Comparison of ENCODE assay signal across 19 mouse cellular contexts in genomic region chr3:81760383-81760782, GRCm38 (mm10).
DNase-seq lines count a peak whose midpoint lies in the region; ATAC-seq and TF ChIP-seq lines count a peak whose summit lies in the region.
"Had no signal": no experiment of that assay in that cellular context is flagged by ENCODE, and none has a peak within 500 bp of the region (broad histone marks: within the 10 kb centered on the region; RNA-seq: fewer than 3 reads in every experiment).

No protein-coding gene starts in this region.

- H3K4me1 ChIP-seq in forebrain, embryonic 13.5 days: 0 out of 2 replicates have a peak, but pooled peaks cover 4% of the 10 kb centered on the region
- H3K4me1 ChIP-seq in forebrain, embryonic 11.5 days (replicated peaks; ENCODE audit: control insufficient read depth, insufficient read depth, low read length): no peaks in the 10 kb centered on the region
- no peaks in the 10 kb centered on the region; the same call in 1 of the 2 replicates for H3K4me1 ChIP-seq in forebrain, embryonic 16.5 days (replicated peaks; ENCODE audit: control insufficient read depth, insufficient read depth, low read length)
- H3K4me1 ChIP-seq in forebrain, embryonic 14.5 days (ENCODE audit: control insufficient read depth, insufficient read depth, low read length): no peaks in the 10 kb centered on the region
- H3K4me1 ChIP-seq in CH12.LX (ENCODE audit: control insufficient read depth in 1 of 2, insufficient read depth in 2 of 2): peaks cover 10 to 33% of the 10 kb centered on the region in 2 experiments
- peaks cover 10% of the 10 kb centered on the region for H3K4me1 ChIP-seq in limb, embryonic 12.5 days (replicated peaks)
- H3K4me1 ChIP-seq: embryonic facial prominence, embryonic 15.5 days had no signal

- no peak for TF ChIP-seq EP300 in CH12.LX (IDR thresholded peaks at IDR 0.05; ENCODE audit: low read length)

- no peak overlapping the region for H3K4me3 ChIP-seq in forebrain, embryonic 13.5 days
- H3K4me3 ChIP-seq in forebrain, embryonic 11.5 days (ENCODE audit: low read depth, low read length): no peak overlapping the region
- H3K4me3 ChIP-seq in forebrain, embryonic 16.5 days (replicated peaks; ENCODE audit: low read length): no peak overlapping the region
- no peak overlapping the region for H3K4me3 ChIP-seq in forebrain, embryonic 14.5 days (ENCODE audit: low read depth, low read length)
- H3K4me3 ChIP-seq in CH12.LX (replicated peaks in 1 of 3; ENCODE audit: low read depth in 2 of 3, low read length in 2 of 3, poor library complexity in 1 of 3): peak overlapping the region in 1 of 3 experiments; percentile 28
- no peak overlapping the region for H3K4me3 ChIP-seq in limb, embryonic 12.5 days (replicated peaks)
- H3K4me3 ChIP-seq: embryonic facial prominence, embryonic 13.5 days; embryonic facial prominence, embryonic 15.5 days; erythroblast, embryonic 14.5 days had no signal

- no peak overlapping the region for H3K4me2 ChIP-seq in forebrain, embryonic 13.5 days
- no peak overlapping the region for H3K4me2 ChIP-seq in forebrain, embryonic 11.5 days (ENCODE audit: low read depth, low read length, severe bottlenecking)
- no peak overlapping the region for H3K4me2 ChIP-seq in forebrain, embryonic 16.5 days (ENCODE audit: low read length)
- H3K4me2 ChIP-seq in forebrain, embryonic 14.5 days (ENCODE audit: low read length): no peak overlapping the region
- H3K4me2 ChIP-seq in CH12.LX (ENCODE audit: insufficient read depth, low read depth, poor library complexity, severe bottlenecking): peak overlapping the region; percentile 1
- H3K4me2 ChIP-seq in limb, embryonic 12.5 days: no peak overlapping the region; the same call in 1 of the 2 replicates
- H3K4me2 ChIP-seq: embryonic facial prominence, embryonic 15.5 days had no signal

- no peaks in the 10 kb centered on the region for H3K79me2 ChIP-seq in CH12.LX (replicated peaks; ENCODE audit: control insufficient read depth, extremely low read depth, insufficient read depth, poor library complexity, severe bottlenecking)

- no peak for DNase-seq in forebrain, embryonic 11.5 days (ENCODE audit: low spot score)
- DNase-seq in forebrain, embryonic 14.5 days (ENCODE audit: low spot score): no peak
- peak; percentile 11 for DNase-seq in CH12.LX (ENCODE audit: extremely low read depth)
- no peak for DNase-seq in spleen, postnatal 4 days (ENCODE audit: low spot score in 2 of 2)
- DNase-seq: adrenal gland, adult 2 months; adrenal gland, postnatal 10 days; adrenal gland, postnatal 25 days; cerebellum, adult 11 months; cerebellum, adult 18-20 months; cerebellum, adult 8-10 months; cerebellum, adult 9-11 months; cerebellum, postnatal 14 days; cerebellum, postnatal 36 days had no signal

- peak; percentile 70; the same call in 1 of the 2 replicates for ATAC-seq in forebrain, embryonic 13.5 days
- ATAC-seq in forebrain, embryonic 11.5 days (replicated peaks; ENCODE audit: low FRiP score): no peak
- ATAC-seq in forebrain, embryonic 16.5 days: peak; percentile 71
- ATAC-seq in forebrain, embryonic 14.5 days: no peak
- no peak for ATAC-seq in limb, embryonic 12.5 days (ENCODE audit: insufficient number of reproducible peaks, insufficient read depth, low FRiP score, low TSS enrichment, low read depth)

- dilution Hi-C loops in CH12.LX (cut with MboI; ENCODE audit: extremely low pct_ligation_motif_present, extremely low pct_unique_long_range_greater_than_20kb, low sequenced_read_pairs): no loop called here

- WGBS in forebrain, embryonic 13.5 days: 85% methylated on average over 3 of the region's 3 CpGs
- WGBS in forebrain, embryonic 11.5 days: 92% methylated on average over 3 of the region's 3 CpGs
- 68% methylated on average over 3 of the region's 3 CpGs for WGBS in forebrain, embryonic 16.5 days
- 81% methylated on average over 3 of the region's 3 CpGs for WGBS in forebrain, embryonic 14.5 days
- 79% methylated on average over 3 of the region's 3 CpGs for WGBS in limb, embryonic 12.5 days

- H3K9me3 ChIP-seq in forebrain, embryonic 13.5 days (replicated peaks): no peaks in the 10 kb centered on the region
- H3K9me3 ChIP-seq in forebrain, embryonic 11.5 days (ENCODE audit: control insufficient read depth, low read length): no peaks in the 10 kb centered on the region
- no peaks in the 10 kb centered on the region for H3K9me3 ChIP-seq in forebrain, embryonic 16.5 days (ENCODE audit: control insufficient read depth, low read length)
- no peaks in the 10 kb centered on the region for H3K9me3 ChIP-seq in forebrain, embryonic 14.5 days (replicated peaks; ENCODE audit: control insufficient read depth, low read length)
- H3K9me3 ChIP-seq in CH12.LX (replicated peaks; ENCODE audit: low read length): no peaks in the 10 kb centered on the region
- no peaks in the 10 kb centered on the region for H3K9me3 ChIP-seq in limb, embryonic 12.5 days
- H3K9me3 ChIP-seq: embryonic facial prominence, embryonic 13.5 days; embryonic facial prominence, embryonic 15.5 days had no signal

- no peaks in the 10 kb centered on the region for H3K27me3 ChIP-seq in forebrain, embryonic 13.5 days
- no peaks in the 10 kb centered on the region for H3K27me3 ChIP-seq in forebrain, embryonic 11.5 days (ENCODE audit: control insufficient read depth, insufficient read depth, low read length)
- no peaks in the 10 kb centered on the region for H3K27me3 ChIP-seq in forebrain, embryonic 16.5 days (replicated peaks; ENCODE audit: control insufficient read depth, insufficient read depth, low read length)
- no peaks in the 10 kb centered on the region for H3K27me3 ChIP-seq in forebrain, embryonic 14.5 days (replicated peaks; ENCODE audit: control insufficient read depth, insufficient read depth, low read length)
- no peaks in the 10 kb centered on the region for H3K27me3 ChIP-seq in CH12.LX (replicated peaks)
- H3K27me3 ChIP-seq in limb, embryonic 12.5 days: no peaks in the 10 kb centered on the region
- H3K27me3 ChIP-seq: embryonic facial prominence, embryonic 13.5 days; embryonic facial prominence, embryonic 15.5 days had no signal

- no peak for TF ChIP-seq CTCF in CH12.LX (conservative IDR thresholded peaks at IDR 0.05 in 1 of 2, IDR thresholded peaks at IDR 0.05 in 1 of 2; ENCODE audit: low read depth in 2 of 2, low read length in 2 of 2)

- no peak for TF ChIP-seq RAD21 in CH12.LX (IDR thresholded peaks at IDR 0.05; ENCODE audit: low read depth, low read length)

- no peak overlapping the region for H3K27ac ChIP-seq in forebrain, embryonic 13.5 days
- H3K27ac ChIP-seq in forebrain, embryonic 11.5 days (ENCODE audit: low read depth, low read length): no peak overlapping the region
- H3K27ac ChIP-seq in forebrain, embryonic 16.5 days (ENCODE audit: low read length): peak overlapping the region; percentile 38
- H3K27ac ChIP-seq in forebrain, embryonic 14.5 days (ENCODE audit: low read depth, low read length): no peak overlapping the region
- H3K27ac ChIP-seq in CH12.LX (ENCODE audit: insufficient read depth, low read depth): no peak overlapping the region
- peak overlapping the region; percentile 73 for H3K27ac ChIP-seq in limb, embryonic 12.5 days
- H3K27ac ChIP-seq: embryonic facial prominence, embryonic 13.5 days; embryonic facial prominence, embryonic 15.5 days had no signal

- TF ChIP-seq POLR2A in CH12.LX (IDR thresholded peaks at IDR 0.05; ENCODE audit: low read depth, low read length): no peak

- H3K9ac ChIP-seq in forebrain, embryonic 13.5 days: no peak overlapping the region
- H3K9ac ChIP-seq in forebrain, embryonic 11.5 days (ENCODE audit: low read length): no peak overlapping the region
- no peak overlapping the region for H3K9ac ChIP-seq in forebrain, embryonic 16.5 days (replicated peaks; ENCODE audit: low read depth, low read length)
- no peak overlapping the region for H3K9ac ChIP-seq in forebrain, embryonic 14.5 days (ENCODE audit: low read length)
- no peak overlapping the region for H3K9ac ChIP-seq in CH12.LX (ENCODE audit: insufficient read depth, low read depth)
- no peak overlapping the region for H3K9ac ChIP-seq in limb, embryonic 12.5 days (replicated peaks)
- H3K9ac ChIP-seq: embryonic facial prominence, embryonic 13.5 days; embryonic facial prominence, embryonic 15.5 days had no signal

- in situ Hi-C loops in CH12.LX (cut with MboI; ENCODE audit: low pct_ligation_motif_present, low pct_unique_long_range_greater_than_20kb, low sequenced_read_pairs): no loop called here

- no peaks in the 10 kb centered on the region for H3K36me3 ChIP-seq in forebrain, embryonic 13.5 days (ENCODE audit: poor library complexity, severe bottlenecking)
- no peaks in the 10 kb centered on the region for H3K36me3 ChIP-seq in forebrain, embryonic 11.5 days (ENCODE audit: control insufficient read depth, insufficient read depth, low read length)
- H3K36me3 ChIP-seq in forebrain, embryonic 16.5 days (ENCODE audit: control insufficient read depth, insufficient read depth): no peaks in the 10 kb centered on the region
- H3K36me3 ChIP-seq in forebrain, embryonic 14.5 days (ENCODE audit: control insufficient read depth, insufficient read depth, low read length): no peaks in the 10 kb centered on the region
- H3K36me3 ChIP-seq in CH12.LX (replicated peaks in 1 of 2; ENCODE audit: control insufficient read depth in 1 of 2, insufficient read depth in 1 of 2, low read length in 1 of 2): no peaks in the 10 kb centered on the region
- no peaks in the 10 kb centered on the region for H3K36me3 ChIP-seq in limb, embryonic 12.5 days
- H3K36me3 ChIP-seq: embryonic facial prominence, embryonic 13.5 days; embryonic facial prominence, embryonic 15.5 days had no signal

TF ChIP-seq in CH12.LX, 34 proteins besides CTCF, POLR2A, EP300 and RAD21:
- TF ChIP-seq KAT2A (IDR thresholded peaks at IDR 0.05; ENCODE audit: insufficient replicate concordance, low read length): no peak
- TF ChIP-seq USF2 (conservative IDR thresholded peaks at IDR 0.05; ENCODE audit: low read depth, low read length): 0 out of 2 replicates have a peak, but pooled peaks have one; percentile 24
- no peak for TF ChIP-seq MEF2A (IDR thresholded peaks at IDR 0.05; ENCODE audit: borderline replicate concordance, low read depth, low read length)
TF ChIP-seq in CH12.LX: peak in this region for 1.

Comparison
In these comparisons a context has a peak if more than half of its experiments do, and no peak if none do; other contexts are left out.
1. ATAC-seq: peak in forebrain, embryonic 13.5 days (single experiment) and forebrain, embryonic 16.5 days (single experiment); none in forebrain, embryonic 11.5 days (single experiment), forebrain, embryonic 14.5 days (single experiment) and limb, embryonic 12.5 days (single experiment).
2. H3K27ac ChIP-seq: peak in forebrain, embryonic 16.5 days (single experiment) and limb, embryonic 12.5 days (single experiment); none in forebrain, embryonic 13.5 days (single experiment), forebrain, embryonic 11.5 days (single experiment), forebrain, embryonic 14.5 days (single experiment) and CH12.LX (single experiment).